Mouse (Mus musculus): ENCODE measurements around the gene E030018B13Rik. TPM values are rescaled to one million over a fixed set of nuclear protein-coding genes. Genes with fewer than 3 reads are reported as not detected.
A peak's percentile ranks its signal among the peaks of the same experiment; 100 is the strongest.

Gene E030018B13Rik
- polyA plus RNA-seq, 1 experiment from 2014 or later, result not detected

GRCm38 (mm10) chr7:63888674-63889073, 28.0 kb upstream of the E030018B13Rik start:
- H3K4me2 ChIP-seq, result no peak overlapping the region

GRCm38 (mm10) chr7:63889116-63889975, 27.3 kb upstream of the E030018B13Rik start:
- H3K4me2 ChIP-seq, result no peak overlapping the region
- 82% methylated on average over 9 of the region's 9 CpGs for WGBS
- H3K36me3 ChIP-seq, result peaks cover 21% of the 10 kb centered on the region
- H3K9me3 ChIP-seq (replicated peaks), result no peaks in the 10 kb centered on the region
- H3K27ac ChIP-seq, result no peak overlapping the region
- H3K27me3 ChIP-seq, result no peaks in the 10 kb centered on the region
- peaks cover 18% of the 10 kb centered on the region for H3K4me1 ChIP-seq
- no peak overlapping the region for H3K4me3 ChIP-seq (replicated peaks)
- no peak overlapping the region for H3K9ac ChIP-seq
- no peak for ATAC-seq (replicated peaks; ENCODE audit: low FRiP score)

More at GRCm38 (mm10) chr7:63888674-63889073, 28.0 kb upstream of the E030018B13Rik start:
- no peak overlapping the region for H3K4me3 ChIP-seq (replicated peaks)
- H3K9me3 ChIP-seq (replicated peaks), result no peaks in the 10 kb centered on the region
- no peak overlapping the region for H3K27ac ChIP-seq
- H3K4me1 ChIP-seq, result peaks cover 18% of the 10 kb centered on the region
- H3K27me3 ChIP-seq, result no peaks in the 10 kb centered on the region
- ATAC-seq (replicated peaks; ENCODE audit: low FRiP score), result no peak
- no peak overlapping the region for H3K9ac ChIP-seq
- WGBS, result 76% methylated on average over 6 of the region's 6 CpGs
- peaks cover 21% of the 10 kb centered on the region for H3K36me3 ChIP-seq

- H3K4me1 ChIP-seq, result peaks cover 27% of the 10 kb centered on the region
- WGBS, result 82% methylated on average over 43 of the region's 43 CpGs
- no peak overlapping the region for H3K4me3 ChIP-seq (replicated peaks)
- no peak overlapping the region for H3K27ac ChIP-seq
- no peak for ATAC-seq (replicated peaks; ENCODE audit: low FRiP score)
- no peak overlapping the region for H3K4me2 ChIP-seq
- no peaks in the 10 kb centered on the region for H3K27me3 ChIP-seq
- no peaks in the 10 kb centered on the region for H3K9me3 ChIP-seq (replicated peaks)
- peaks cover 21% of the 10 kb centered on the region for H3K36me3 ChIP-seq
- no peak overlapping the region for H3K9ac ChIP-seq
Measured at GRCm38 (mm10) chr7:63891488-63892075, 25.1 kb upstream of the E030018B13Rik start.

GRCm38 (mm10) chr7:63893201-63893600, 23.5 kb upstream of the E030018B13Rik start:
- H3K36me3 ChIP-seq, result peaks cover 21% of the 10 kb centered on the region
- ATAC-seq (replicated peaks; ENCODE audit: low FRiP score), result no peak
- H3K9ac ChIP-seq, result no peak overlapping the region
- no peak overlapping the region for H3K4me3 ChIP-seq (replicated peaks)
- H3K9me3 ChIP-seq (replicated peaks), result no peaks in the 10 kb centered on the region
- H3K4me2 ChIP-seq, result no peak overlapping the region
- H3K27me3 ChIP-seq, result no peaks in the 10 kb centered on the region
- WGBS, result 94% methylated on average over 5 of the region's 5 CpGs
- H3K4me1 ChIP-seq, result peaks cover 26% of the 10 kb centered on the region
- no peak overlapping the region for H3K27ac ChIP-seq

- no peak for ATAC-seq (replicated peaks; ENCODE audit: low FRiP score)
- Histone ChIP-seq H3K36me3 (peaks cover 21% of the 10 kb centered on the region), H3K4me2 (no peak overlapping the region), H3K27me3 (no peaks in the 10 kb centered on the region), H3K9ac (no peak overlapping the region), H3K4me1 (peaks cover 25% of the 10 kb centered on the region), H3K27ac (no peak overlapping the region), H3K9me3 (replicated peaks) (no peaks in the 10 kb centered on the region), H3K4me3 (replicated peaks) (no peak overlapping the region)
- WGBS, result 75% methylated on average over 4 of the region's 4 CpGs
Measured at GRCm38 (mm10) chr7:63893729-63894128, 22.9 kb upstream of the E030018B13Rik start.

- Histone ChIP-seq H3K9me3 (replicated peaks) (no peaks in the 10 kb centered on the region), H3K4me3 (replicated peaks) (no peak overlapping the region), H3K4me1 (peaks cover 23% of the 10 kb centered on the region), H3K27ac (no peak overlapping the region), H3K27me3 (no peaks in the 10 kb centered on the region), H3K36me3 (peaks cover 18% of the 10 kb centered on the region), H3K4me2 (no peak overlapping the region), H3K9ac (no peak overlapping the region)
- 78% methylated on average over 4 of the region's 4 CpGs for WGBS
- ATAC-seq (replicated peaks; ENCODE audit: low FRiP score), result no peak
Measured at GRCm38 (mm10) chr7:63894662-63895061, 22.0 kb upstream of the E030018B13Rik start.

- Histone ChIP-seq H3K27me3 (no peaks in the 10 kb centered on the region), H3K4me3 (replicated peaks) (no peak overlapping the region), H3K4me2 (no peak overlapping the region), H3K4me1 (peaks cover 23% of the 10 kb centered on the region), H3K36me3 (peaks cover 13% of the 10 kb centered on the region), H3K27ac (no peak overlapping the region), H3K9me3 (replicated peaks) (no peaks in the 10 kb centered on the region), H3K9ac (no peak overlapping the region)
- 83% methylated on average over 3 of the region's 3 CpGs for WGBS
- no peak for ATAC-seq (replicated peaks; ENCODE audit: low FRiP score)
Measured at GRCm38 (mm10) chr7:63895223-63895622, 21.4 kb upstream of the E030018B13Rik start.

GRCm38 (mm10) chr7:63896276-63896967, 20.2 kb upstream of the E030018B13Rik start:
- H3K4me1 ChIP-seq, result peaks cover 23% of the 10 kb centered on the region
- 21% methylated on average over 17 of the region's 17 CpGs for WGBS
- no peaks in the 10 kb centered on the region for H3K9me3 ChIP-seq (replicated peaks)
- peaks cover under 1% of the 10 kb centered on the region; the same call in 1 of the 2 replicates for H3K36me3 ChIP-seq
- no peaks in the 10 kb centered on the region for H3K27me3 ChIP-seq
- H3K9ac ChIP-seq, result peak overlapping the region; percentile 43
- peak overlapping the region; percentile 84 for H3K27ac ChIP-seq
- ATAC-seq (replicated peaks; ENCODE audit: low FRiP score), result peak; percentile 44
- peak overlapping the region; percentile 42 for H3K4me3 ChIP-seq (replicated peaks)
- H3K4me2 ChIP-seq, result peak overlapping the region; percentile 87

- no peaks in the 10 kb centered on the region for H3K9me3 ChIP-seq (replicated peaks)
- H3K4me2 ChIP-seq, result peak overlapping the region; percentile 87
- H3K4me1 ChIP-seq, result peaks cover 25% of the 10 kb centered on the region
- H3K27me3 ChIP-seq, result no peaks in the 10 kb centered on the region
- peak; percentile 92 for ATAC-seq (replicated peaks; ENCODE audit: low FRiP score)
- 1% methylated on average over 22 of the region's 22 CpGs for WGBS
- peak overlapping the region; percentile 84 for H3K27ac ChIP-seq
- no peaks in the 10 kb centered on the region for H3K36me3 ChIP-seq
- peak overlapping the region; percentile 43 for H3K9ac ChIP-seq
- H3K4me3 ChIP-seq (replicated peaks), result peak overlapping the region; percentile 42
Measured at GRCm38 (mm10) chr7:63896968-63897468, 19.6 kb upstream of the E030018B13Rik start.

GRCm38 (mm10) chr7:63897655-63898054, 19.0 kb upstream of the E030018B13Rik start:
- no peaks in the 10 kb centered on the region for H3K27me3 ChIP-seq
- WGBS, result 54% methylated on average over 3 of the region's 3 CpGs
- no peaks in the 10 kb centered on the region for H3K36me3 ChIP-seq
- no peak overlapping the region for H3K9ac ChIP-seq
- peaks cover 27% of the 10 kb centered on the region for H3K4me1 ChIP-seq
- no peak overlapping the region for H3K4me3 ChIP-seq (replicated peaks)
- no peaks in the 10 kb centered on the region for H3K9me3 ChIP-seq (replicated peaks)
- ATAC-seq (replicated peaks; ENCODE audit: low FRiP score), result no peak; the same call in 1 of the 2 replicates
- peak overlapping the region; percentile 84; the same call in 1 of the 2 replicates for H3K27ac ChIP-seq
- H3K4me2 ChIP-seq, result peak overlapping the region; percentile 87

- Histone ChIP-seq H3K36me3 (no peaks in the 10 kb centered on the region), H3K4me1 (peaks cover 33% of the 10 kb centered on the region), H3K27me3 (no peaks in the 10 kb centered on the region), H3K4me3 (replicated peaks) (no peak overlapping the region), H3K27ac (no peak overlapping the region), H3K9ac (no peak overlapping the region), H3K9me3 (replicated peaks) (no peaks in the 10 kb centered on the region), H3K4me2 (no peak overlapping the region)
- no peak for ATAC-seq (replicated peaks; ENCODE audit: low FRiP score)
- WGBS, result 87% methylated on average over 6 of the region's 6 CpGs
Measured at GRCm38 (mm10) chr7:63898201-63898600, 18.5 kb upstream of the E030018B13Rik start.

- ATAC-seq (replicated peaks; ENCODE audit: low FRiP score), result no peak
- Histone ChIP-seq H3K27me3 (no peaks in the 10 kb centered on the region), H3K9me3 (replicated peaks) (no peaks in the 10 kb centered on the region), H3K36me3 (no peaks in the 10 kb centered on the region), H3K4me2 (no peak overlapping the region), H3K4me3 (replicated peaks) (no peak overlapping the region), H3K27ac (no peak overlapping the region), H3K9ac (no peak overlapping the region), H3K4me1 (peaks cover 42% of the 10 kb centered on the region)
- 88% methylated on average over 8 of the region's 8 CpGs for WGBS
Measured at GRCm38 (mm10) chr7:63899925-63900324, 16.7 kb upstream of the E030018B13Rik start.
